Mouse (Mus musculus) forebrain, embryonic 12.5 days (tissue): ENCODE data around the gene Dnajb4. TPM values are rescaled to one million over a fixed set of nuclear protein-coding genes. Genes with fewer than 3 reads are reported as not detected.

Source experiments
- ATAC-seq: fragments of 200-750 bp; cut with Nextera tagmentation; 2 replicates; pipeline ENCODE4 v1.8.0; 2017; ENCODE audit warnings: moderate TSS enrichment; ENCODE audit not compliant: low FRiP score
- H3K27ac ChIP-seq: fragments of 300-500 bp; sonication (generic); 2 replicates; pipeline ENCODE4 v1.5.1; 2016; ENCODE audit warnings: mild to moderate bottlenecking
- H3K27me3 ChIP-seq: fragments of 300-500 bp; sonication (generic); 2 replicates; pipeline ENCODE4 v1.6.1; 2016; ENCODE audit warnings: mild to moderate bottlenecking
- H3K36me3 ChIP-seq: fragments of 300-500 bp; sonication (generic); replicated peaks from 2 replicates; pipeline ENCODE4 v1.6.1; 2016; ENCODE audit warnings: mild to moderate bottlenecking
- H3K4me1 ChIP-seq: fragments of 300-500 bp; sonication (generic); 2 replicates; pipeline ENCODE4 v1.6.1; 2016
- H3K4me2 ChIP-seq: fragments of 300-500 bp; sonication (generic); 2 replicates; pipeline ENCODE4 v1.6.1; 2016; ENCODE audit warnings: mild to moderate bottlenecking, moderate library complexity
- H3K4me3 ChIP-seq: fragments of 300-500 bp; sonication (generic); replicated peaks from 2 replicates; pipeline ENCODE4 v1.5.1; 2016; ENCODE audit warnings: mild to moderate bottlenecking
- H3K9ac ChIP-seq: fragments of 300-500 bp; sonication (generic); 2 replicates; pipeline ENCODE4 v1.6.1; 2016; ENCODE audit warnings: mild to moderate bottlenecking
- H3K9me3 ChIP-seq: fragments of 300-500 bp; sonication (generic); 2 replicates; pipeline ENCODE4 v1.6.1; 2016
- WGBS: fragments of 180-500 bp; shearing (Covaris S2); methylation state at CpG from one replicate; pipeline ENCODE4 v1.1.7; 2016; 5-methylcytosine and 5-hydroxymethylcytosine counted together
- polyA plus RNA-seq: library from polyadenylated mRNA; unstranded; fragments of >200 nt; fragmentation: Nextera tagmentation; extraction: Ambion mirVana; gene quantifications from 2 replicates; pipeline ENCODE4 v1.2.1, GENCODE M21; 2016

The Dnajb4 gene
- polyA plus RNA-seq, 1 experiment from 2014 or later, result 26.6 TPM

DNA sequence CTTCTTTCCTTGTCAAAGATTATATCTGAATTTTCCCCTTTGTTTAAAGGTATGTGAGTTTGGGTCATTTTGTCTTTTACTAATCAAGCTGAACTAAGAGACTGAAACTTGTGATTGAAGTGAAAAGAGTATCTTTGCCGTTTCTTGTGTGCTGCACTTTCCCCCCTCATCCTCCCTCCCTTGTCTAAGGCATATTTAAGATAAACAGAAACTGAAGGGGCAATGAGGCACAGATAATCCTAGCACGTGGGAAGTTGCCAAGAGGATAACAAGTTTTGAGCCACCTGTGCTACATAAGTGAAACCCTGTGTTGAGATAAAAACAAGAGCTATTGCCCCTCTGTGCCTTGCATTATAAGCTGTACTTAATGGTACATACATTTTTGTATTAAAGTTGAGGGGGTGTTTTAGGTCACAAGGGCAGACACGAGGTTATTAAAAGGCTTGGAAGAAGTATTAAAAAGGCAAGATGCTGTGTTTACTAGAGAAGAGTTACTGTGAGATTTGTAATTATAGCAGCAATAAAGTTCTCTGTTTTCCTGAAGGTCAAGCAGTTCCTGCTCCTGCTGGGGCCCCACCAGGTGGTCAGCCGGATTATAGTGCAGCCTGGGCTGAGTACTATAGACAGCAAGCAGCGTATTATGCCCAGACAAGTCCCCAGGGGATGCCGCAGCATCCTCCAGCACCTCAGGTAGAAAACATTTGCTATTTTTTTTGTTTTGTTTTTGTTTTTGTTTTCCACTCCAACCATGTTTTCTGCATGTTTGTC lies 21.4 kb upstream of the Dnajb4 start:
- Histone ChIP-seq H3K27ac (no peak overlapping the region), H3K9me3 (no peaks in the 10 kb centered on the region), H3K36me3 (peaks cover 65% of the 10 kb centered on the region), H3K9ac (no peak overlapping the region), H3K4me2 (no peak overlapping the region), H3K4me1 (no peaks in the 10 kb centered on the region), H3K27me3 (no peaks in the 10 kb centered on the region), H3K4me3 (no peak overlapping the region)
- no peak for ATAC-seq
- WGBS, result 60% methylated on average over 6 of the region's 6 CpGs

- H3K36me3 ChIP-seq, result peaks cover 74% of the 10 kb centered on the region
- no peak overlapping the region for H3K4me3 ChIP-seq
- H3K27me3 ChIP-seq, result no peaks in the 10 kb centered on the region
- H3K9ac ChIP-seq, result no peak overlapping the region
- H3K27ac ChIP-seq, result no peak overlapping the region
- no peak overlapping the region for H3K4me2 ChIP-seq
- 93% methylated on average over 5 of the region's 5 CpGs for WGBS
- no peaks in the 10 kb centered on the region for H3K9me3 ChIP-seq
- no peak for ATAC-seq
- no peaks in the 10 kb centered on the region for H3K4me1 ChIP-seq
These were observed 19.2 kb upstream of the Dnajb4 start for GRCm38 (mm10) chr3:152229271-152229670.

- Histone ChIP-seq H3K4me2 (no peak overlapping the region), H3K9ac (no peak overlapping the region), H3K4me3 (no peak overlapping the region), H3K36me3 (peaks cover 76% of the 10 kb centered on the region), H3K27me3 (no peaks in the 10 kb centered on the region), H3K27ac (no peak overlapping the region), H3K4me1 (no peaks in the 10 kb centered on the region), H3K9me3 (no peaks in the 10 kb centered on the region)
- 96% methylated on average over 7 of the region's 7 CpGs for WGBS
- no peak for ATAC-seq
These were observed 18.7 kb upstream of the Dnajb4 start for GRCm38 (mm10) chr3:152228843-152229242.

DNA sequence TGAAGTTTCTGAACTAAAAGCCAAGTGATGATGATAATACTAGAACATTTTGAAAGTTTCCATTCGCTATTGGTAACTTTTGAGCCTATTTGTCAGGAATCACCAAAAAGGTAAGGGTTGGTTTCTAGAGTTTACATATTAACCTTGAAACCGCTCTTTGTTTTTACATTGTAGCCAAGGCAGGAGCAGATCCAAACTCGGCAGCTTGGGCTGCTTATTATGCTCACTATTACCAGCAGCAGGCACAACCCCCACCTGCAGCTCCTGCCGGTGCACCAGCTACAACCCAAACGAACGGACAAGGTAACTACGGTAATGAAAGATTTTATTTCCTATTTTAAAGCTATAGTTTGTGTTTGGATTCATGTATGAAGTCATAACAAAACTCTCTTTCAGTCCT lies 15.8 kb upstream of the Dnajb4 start:
- no peak overlapping the region for H3K4me3 ChIP-seq
- WGBS, result 91% methylated on average over 7 of the region's 7 CpGs
- H3K9ac ChIP-seq, result no peak overlapping the region
- H3K36me3 ChIP-seq, result peaks cover 91% of the 10 kb centered on the region
- ATAC-seq, result no peak
- H3K27me3 ChIP-seq, result no peaks in the 10 kb centered on the region
- no peak overlapping the region for H3K27ac ChIP-seq
- H3K4me2 ChIP-seq, result no peak overlapping the region
- H3K9me3 ChIP-seq, result no peaks in the 10 kb centered on the region
- no peaks in the 10 kb centered on the region for H3K4me1 ChIP-seq

DNA sequence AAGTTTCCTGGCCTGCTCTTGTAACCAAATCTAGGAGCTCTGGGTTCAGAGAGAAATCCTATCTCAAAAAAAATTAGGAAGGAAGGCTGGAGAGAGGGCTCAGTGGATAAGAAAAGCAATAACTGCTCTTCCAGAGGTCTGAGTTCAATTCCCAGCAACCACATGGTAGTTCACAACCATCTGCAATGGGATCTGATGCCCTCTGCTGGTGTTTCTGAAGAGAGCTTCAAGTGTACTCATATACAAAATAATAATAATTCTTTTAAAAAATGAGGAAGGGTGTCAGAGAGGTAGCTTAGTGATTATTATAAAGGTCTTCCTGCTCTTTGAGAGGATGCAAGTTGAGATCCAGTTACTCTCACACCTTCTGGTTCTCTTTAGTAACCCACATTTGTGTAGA lies 14.8 kb upstream of the Dnajb4 start:
- no peak overlapping the region for H3K4me3 ChIP-seq
- ATAC-seq, result no peak
- no peak overlapping the region for H3K9ac ChIP-seq
- H3K27me3 ChIP-seq, result no peaks in the 10 kb centered on the region
- H3K36me3 ChIP-seq, result peaks cover 92% of the 10 kb centered on the region
- no peaks in the 10 kb centered on the region for H3K4me1 ChIP-seq
- no peaks in the 10 kb centered on the region for H3K9me3 ChIP-seq
- no peak overlapping the region for H3K4me2 ChIP-seq
- no peak overlapping the region for H3K27ac ChIP-seq

GRCm38 (mm10) chr3:152213416-152213815 lies 3.3 kb upstream of the Dnajb4 start:
- WGBS, result 59% methylated on average over 3 of the region's 3 CpGs
- no peak overlapping the region for H3K27ac ChIP-seq
- no peaks in the 10 kb centered on the region for H3K27me3 ChIP-seq
- H3K4me2 ChIP-seq, result peak overlapping the region; percentile 94
- H3K9ac ChIP-seq, result no peak overlapping the region
- H3K36me3 ChIP-seq, result peaks cover 31% of the 10 kb centered on the region
- H3K9me3 ChIP-seq, result no peaks in the 10 kb centered on the region
- no peak for ATAC-seq
- H3K4me3 ChIP-seq, result peak overlapping the region; percentile 97
- H3K4me1 ChIP-seq, result peaks cover 30% of the 10 kb centered on the region

DNA sequence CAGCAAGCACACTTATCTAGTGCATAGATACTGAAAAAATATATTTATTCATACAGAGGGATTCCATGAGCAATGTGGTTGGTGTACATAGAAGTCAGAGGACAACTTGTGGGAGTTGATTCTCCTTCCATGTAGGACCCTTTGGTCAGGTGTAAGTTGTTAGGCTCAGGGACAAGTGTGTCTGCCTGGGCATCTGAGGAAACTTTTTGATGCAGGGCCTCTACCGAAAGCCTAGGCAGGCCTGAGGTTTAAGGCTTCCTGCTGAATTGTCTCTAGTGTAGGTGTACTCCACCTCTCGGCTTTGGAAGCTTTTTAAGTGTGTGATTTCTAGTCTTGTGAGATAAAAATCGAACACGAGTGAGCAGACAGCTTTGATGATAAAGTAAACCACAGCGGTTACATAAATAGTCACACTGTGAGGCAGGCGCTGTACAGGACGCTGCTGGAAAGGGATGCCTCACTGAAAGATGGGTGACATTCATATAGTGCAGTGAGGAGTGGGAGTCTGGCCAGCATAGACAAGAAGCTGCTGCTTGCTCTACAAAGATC lies 1.7 kb upstream of the Dnajb4 start:
- Histone ChIP-seq H3K27me3 (no peaks in the 10 kb centered on the region), H3K9me3 (no peaks in the 10 kb centered on the region), H3K9ac (peak overlapping the region; percentile 100), H3K4me3 (peak overlapping the region; percentile 97), H3K4me1 (peaks cover 31% of the 10 kb centered on the region), H3K4me2 (peak overlapping the region; percentile 94), H3K27ac (0 out of 2 replicates have a peak overlapping the region, but pooled peaks have one; percentile 42), H3K36me3 (peaks cover 24% of the 10 kb centered on the region)
- ATAC-seq, result no peak
- WGBS, result 54% methylated on average over 7 of the region's 7 CpGs

DNA sequence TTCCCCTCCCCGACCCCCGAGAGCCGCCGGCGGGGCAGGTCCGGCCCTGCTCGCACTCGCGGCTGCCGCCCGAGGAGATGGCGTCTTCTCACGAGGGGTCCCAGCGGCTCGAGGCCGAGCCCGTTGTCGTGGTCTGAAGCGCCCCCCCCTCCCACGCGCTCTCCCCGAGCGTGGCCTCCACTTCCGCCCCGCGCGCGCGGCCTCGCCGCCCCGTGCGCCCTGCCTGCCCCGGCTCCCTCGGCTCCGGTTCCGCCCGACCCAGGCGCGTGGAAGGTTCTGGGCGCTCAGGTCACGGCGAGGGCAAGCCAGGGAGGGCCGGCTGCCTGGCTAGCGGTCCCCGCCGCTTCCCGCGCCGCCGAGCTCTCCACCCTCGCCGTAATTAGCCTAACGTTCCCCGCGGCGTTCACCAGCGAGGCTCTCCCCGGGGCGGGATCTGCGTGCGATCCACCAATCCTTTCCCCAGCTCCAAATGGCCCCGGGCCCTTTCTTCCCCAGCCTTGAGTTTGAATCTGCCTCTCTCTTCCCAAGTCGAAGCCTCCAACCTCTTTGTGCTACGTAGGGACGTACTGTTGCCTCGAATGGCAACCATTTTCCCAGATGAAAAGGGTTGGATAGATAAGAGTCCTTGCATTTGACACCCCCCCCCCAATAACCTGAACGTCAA lies 758 bp upstream of the Dnajb4 start:
- WGBS, result under 1% methylated on average over 67 of the region's 68 CpGs
- H3K4me1 ChIP-seq, result peaks cover 31% of the 10 kb centered on the region
- peak; percentile 59 for ATAC-seq
- no peaks in the 10 kb centered on the region for H3K9me3 ChIP-seq
- H3K4me2 ChIP-seq, result peak overlapping the region; percentile 94
- H3K4me3 ChIP-seq, result peak overlapping the region; percentile 97
- peaks cover 16% of the 10 kb centered on the region for H3K36me3 ChIP-seq
- peak overlapping the region; percentile 99 for H3K27ac ChIP-seq
- H3K27me3 ChIP-seq, result no peaks in the 10 kb centered on the region
- peak overlapping the region; percentile 100 for H3K9ac ChIP-seq

DNA sequence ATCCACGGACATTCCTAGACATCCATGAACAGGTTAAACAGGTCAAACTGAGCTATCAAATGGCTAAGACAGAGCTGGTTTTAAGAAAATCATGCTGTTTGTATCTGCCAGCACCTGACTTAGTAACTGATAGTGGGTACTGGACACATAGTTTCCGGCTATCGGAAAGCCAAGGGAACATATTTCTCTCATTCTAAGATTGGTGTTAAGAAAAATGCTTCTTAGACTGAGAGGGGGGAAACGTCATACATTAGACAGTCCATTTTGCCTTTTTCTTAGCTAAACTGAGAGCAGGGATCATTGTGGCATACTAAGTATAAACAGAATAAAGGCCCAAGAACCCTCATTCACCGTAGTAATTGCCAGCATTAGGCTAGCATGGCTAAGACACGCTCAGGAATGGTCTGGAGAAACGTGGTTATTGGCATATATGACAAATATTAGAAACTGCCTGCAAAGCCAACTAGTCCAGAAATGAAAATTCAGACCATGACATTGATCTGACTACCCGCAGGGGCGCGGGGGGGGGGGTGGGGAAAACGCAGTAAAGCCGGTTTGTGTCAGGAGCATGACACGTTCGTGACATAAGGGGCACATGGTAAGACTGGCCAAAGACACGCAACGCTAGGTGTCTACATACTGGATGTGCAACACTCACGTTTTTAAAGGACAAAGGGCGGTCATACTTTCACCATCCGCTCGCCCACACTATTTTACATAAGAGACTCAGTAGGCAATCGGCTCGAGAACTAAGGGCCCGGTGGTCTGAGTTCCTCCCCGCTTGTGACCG lies 730 bp downstream of the Dnajb4 start:
- H3K9ac ChIP-seq, result peak overlapping the region; percentile 100
- peak overlapping the region; percentile 99 for H3K27ac ChIP-seq

DNA sequence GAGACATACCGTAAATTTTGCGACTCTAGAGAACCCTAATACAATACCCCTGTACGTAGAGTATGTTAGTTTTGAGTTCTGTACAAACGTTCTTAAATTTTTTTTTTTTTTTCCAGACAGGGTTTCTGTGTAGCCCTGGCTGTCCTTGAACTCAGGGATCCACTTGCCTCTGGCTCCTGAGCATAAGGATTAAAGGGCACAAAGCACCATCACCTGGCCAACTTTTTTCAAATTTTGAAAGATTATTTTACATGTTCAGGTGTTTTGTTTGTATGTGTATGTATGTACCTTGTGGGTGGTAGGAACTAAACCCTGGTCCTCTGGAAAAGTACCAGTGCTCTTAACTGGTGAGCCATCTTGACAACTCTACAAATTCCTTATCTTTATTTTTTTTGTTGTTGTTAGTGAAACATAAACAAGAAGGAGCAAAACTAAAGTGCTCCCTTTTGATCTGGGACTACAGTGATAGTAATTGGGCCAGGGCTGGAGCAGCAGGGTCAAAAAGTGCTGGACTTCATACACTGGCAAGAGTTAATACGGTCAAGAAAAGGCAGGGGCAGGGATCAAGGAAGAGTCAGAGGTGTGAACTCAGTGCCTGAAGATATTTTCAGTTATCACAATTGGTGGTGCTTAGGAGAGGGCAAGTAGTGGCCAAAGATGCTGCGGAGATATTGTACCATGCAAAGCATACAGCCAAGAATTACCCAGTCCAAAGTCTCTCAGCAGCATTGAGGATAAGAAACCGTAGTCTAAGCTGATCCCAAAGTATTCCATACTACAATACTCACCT lies 1.8 kb downstream of the Dnajb4 start:
- Histone ChIP-seq H3K36me3 (peaks cover 11% of the 10 kb centered on the region), H3K9ac (no peak overlapping the region), H3K4me2 (0 out of 2 replicates have a peak overlapping the region, but pooled peaks have one; percentile 11), H3K27me3 (no peaks in the 10 kb centered on the region), H3K4me1 (peaks cover 26% of the 10 kb centered on the region), H3K27ac (no peak overlapping the region), H3K4me3 (no peak overlapping the region), H3K9me3 (no peaks in the 10 kb centered on the region)
- 94% methylated on average over 7 of the region's 7 CpGs for WGBS
- ATAC-seq, result no peak

More for the DNA sequence above, 730 bp downstream of the Dnajb4 start:
- peak overlapping the region; percentile 97 for H3K4me3 ChIP-seq
- H3K36me3 ChIP-seq, result peaks cover 11% of the 10 kb centered on the region
- no peaks in the 10 kb centered on the region for H3K27me3 ChIP-seq
- no peaks in the 10 kb centered on the region for H3K9me3 ChIP-seq
- 7% methylated on average over 25 of the region's 25 CpGs for WGBS
- peaks cover 28% of the 10 kb centered on the region for H3K4me1 ChIP-seq
- peak overlapping the region; percentile 75 for H3K4me2 ChIP-seq
- ATAC-seq, result no peak

- Histone ChIP-seq H3K27me3 (no peaks in the 10 kb centered on the region), H3K36me3 (peaks cover 8% of the 10 kb centered on the region), H3K4me3 (no peak overlapping the region), H3K9ac (no peak overlapping the region), H3K9me3 (no peaks in the 10 kb centered on the region), H3K4me2 (no peak overlapping the region), H3K27ac (no peak overlapping the region), H3K4me1 (peaks cover 14% of the 10 kb centered on the region)
- WGBS, result 97% methylated on average over 4 of the region's 4 CpGs
- ATAC-seq, result no peak
These were observed 2.9 kb downstream of the Dnajb4 start for GRCm38 (mm10) chr3:152207156-152207555.
